Mouse (Mus musculus): Measurements from ENCODE around the gene Fxyd1. TPM values are rescaled to one million over a fixed set of nuclear protein-coding genes. Genes with fewer than 3 reads are reported as not detected.

Gene Fxyd1
- polyA plus RNA-seq, 1 experiment from 2014 or later = 135 TPM

DNA sequence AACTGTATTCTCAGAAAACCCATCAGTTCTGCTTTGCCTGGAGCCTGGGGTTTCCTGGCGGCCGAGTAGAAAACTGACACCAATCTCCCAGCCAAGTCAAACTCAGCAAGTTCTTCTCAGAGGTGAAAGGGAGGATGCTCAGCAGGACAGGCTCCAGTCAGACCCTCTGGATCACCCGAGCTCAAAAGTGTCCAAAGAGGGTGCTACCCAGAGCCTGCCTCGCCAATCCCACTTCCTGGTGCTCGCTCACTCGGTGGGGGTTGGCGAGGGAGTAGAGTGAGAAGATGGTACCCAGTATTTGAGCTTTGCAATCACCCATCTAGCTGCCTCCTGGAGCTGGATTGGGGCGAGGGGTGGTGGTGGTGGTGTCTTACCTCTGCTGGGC is 16.0 kb downstream of the Fxyd1 start:
- Histone ChIP-seq H3K9me3 (ENCODE audit: control insufficient read depth, low read length) (no peaks in the 10 kb centered on the region), H3K4me3 (ENCODE audit: low read depth, low read length) (peak overlapping the region; percentile 13; the same call in 1 of the 2 replicates), H3K9ac (ENCODE audit: low read depth, low read length) (no peak overlapping the region), H3K36me3 (ENCODE audit: control insufficient read depth, insufficient read depth, low read length) (no peaks in the 10 kb centered on the region), H3K27me3 (replicated peaks; ENCODE audit: control insufficient read depth, insufficient read depth, low read length) (peaks cover 27% of the 10 kb centered on the region), H3K4me1 (ENCODE audit: control insufficient read depth, insufficient read depth, low read length) (0 out of 2 replicates have a peak, but pooled peaks cover 4% of the 10 kb centered on the region), H3K4me2 (ENCODE audit: low read depth, low read length) (peak overlapping the region; percentile 46; the same call in 1 of the 2 replicates), H3K27ac (replicated peaks; ENCODE audit: low read depth, low read length) (no peak overlapping the region)
- ATAC-seq (ENCODE audit: low read depth) (no peak), DNase-seq (ENCODE audit: low spot score) (no peak)
- 30% methylated on average over 8 of the region's 8 CpGs for WGBS

- ATAC-seq (ENCODE audit: low read depth) (no peak), DNase-seq (ENCODE audit: low spot score) (no peak)
- no peaks in the 10 kb centered on the region for H3K9me3 ChIP-seq (ENCODE audit: control insufficient read depth, low read length)
- H3K27ac ChIP-seq (replicated peaks; ENCODE audit: low read depth, low read length) = no peak overlapping the region
- H3K4me2 ChIP-seq (ENCODE audit: low read depth, low read length) = no peak overlapping the region
- peaks cover 27% of the 10 kb centered on the region for H3K27me3 ChIP-seq (replicated peaks; ENCODE audit: control insufficient read depth, insufficient read depth, low read length)
- no peak overlapping the region for H3K9ac ChIP-seq (ENCODE audit: low read depth, low read length)
- no peak overlapping the region for H3K4me3 ChIP-seq (ENCODE audit: low read depth, low read length)
- 0 out of 2 replicates have a peak, but pooled peaks cover 4% of the 10 kb centered on the region for H3K4me1 ChIP-seq (ENCODE audit: control insufficient read depth, insufficient read depth, low read length)
- no peaks in the 10 kb centered on the region for H3K36me3 ChIP-seq (ENCODE audit: control insufficient read depth, insufficient read depth, low read length)
- WGBS = 69% methylated on average over 11 of the region's 12 CpGs
Observed at GRCm38 (mm10) chr7:31040281-31041022, 16.5 kb downstream of the Fxyd1 start.

GRCm38 (mm10) chr7:31039011-31039410 is 18.0 kb downstream of the Fxyd1 start:
- Histone ChIP-seq H3K4me3 (ENCODE audit: low read depth, low read length) (no peak overlapping the region), H3K36me3 (ENCODE audit: control insufficient read depth, insufficient read depth, low read length) (no peaks in the 10 kb centered on the region), H3K4me1 (ENCODE audit: control insufficient read depth, insufficient read depth, low read length) (0 out of 2 replicates have a peak, but pooled peaks cover 4% of the 10 kb centered on the region), H3K27ac (replicated peaks; ENCODE audit: low read depth, low read length) (no peak overlapping the region), H3K9me3 (ENCODE audit: control insufficient read depth, low read length) (no peaks in the 10 kb centered on the region), H3K9ac (ENCODE audit: low read depth, low read length) (no peak overlapping the region), H3K4me2 (ENCODE audit: low read depth, low read length) (no peak overlapping the region), H3K27me3 (replicated peaks; ENCODE audit: control insufficient read depth, insufficient read depth, low read length) (peaks cover 25% of the 10 kb centered on the region)
- no peak for ATAC-seq (ENCODE audit: low read depth)
- 87% methylated on average over 4 of the region's 4 CpGs for WGBS
- DNase-seq (ENCODE audit: low spot score) = no peak

GRCm38 (mm10) chr7:31037675-31038074 is 19.3 kb downstream of the Fxyd1 start:
- H3K4me3 ChIP-seq (ENCODE audit: low read depth, low read length) = no peak overlapping the region
- no peak overlapping the region for H3K27ac ChIP-seq (replicated peaks; ENCODE audit: low read depth, low read length)
- DNase-seq (ENCODE audit: low spot score) (no peak), ATAC-seq (ENCODE audit: low read depth) (no peak)
- 0 out of 2 replicates have a peak, but pooled peaks cover 19% of the 10 kb centered on the region for H3K27me3 ChIP-seq (replicated peaks; ENCODE audit: control insufficient read depth, insufficient read depth, low read length)
- H3K36me3 ChIP-seq (ENCODE audit: control insufficient read depth, insufficient read depth, low read length) = no peaks in the 10 kb centered on the region
- 56% methylated on average over 2 of the region's 2 CpGs for WGBS
- no peak overlapping the region for H3K4me2 ChIP-seq (ENCODE audit: low read depth, low read length)
- no peaks in the 10 kb centered on the region for H3K9me3 ChIP-seq (ENCODE audit: control insufficient read depth, low read length)
- H3K9ac ChIP-seq (ENCODE audit: low read depth, low read length) = no peak overlapping the region
- H3K4me1 ChIP-seq (ENCODE audit: control insufficient read depth, insufficient read depth, low read length) = 0 out of 2 replicates have a peak, but pooled peaks cover 4% of the 10 kb centered on the region

- no peaks in the 10 kb centered on the region for H3K9me3 ChIP-seq (ENCODE audit: control insufficient read depth, low read length)
- no peaks in the 10 kb centered on the region for H3K36me3 ChIP-seq (ENCODE audit: control insufficient read depth, insufficient read depth, low read length)
- no peak overlapping the region for H3K27ac ChIP-seq (replicated peaks; ENCODE audit: low read depth, low read length)
- H3K4me2 ChIP-seq (ENCODE audit: low read depth, low read length) = no peak overlapping the region
- no peak for ATAC-seq (ENCODE audit: low read depth)
- 0 out of 2 replicates have a peak, but pooled peaks cover 13% of the 10 kb centered on the region for H3K27me3 ChIP-seq (replicated peaks; ENCODE audit: control insufficient read depth, insufficient read depth, low read length)
- H3K4me3 ChIP-seq (ENCODE audit: low read depth, low read length) = no peak overlapping the region
- 82% methylated on average over 7 of the region's 7 CpGs for WGBS
- DNase-seq (ENCODE audit: low spot score) = no peak
- 0 out of 2 replicates have a peak, but pooled peaks cover 4% of the 10 kb centered on the region for H3K4me1 ChIP-seq (ENCODE audit: control insufficient read depth, insufficient read depth, low read length)
- no peak overlapping the region for H3K9ac ChIP-seq (ENCODE audit: low read depth, low read length)
Observed at GRCm38 (mm10) chr7:31036917-31037316, 20.1 kb downstream of the Fxyd1 start.

- H3K27ac ChIP-seq (replicated peaks; ENCODE audit: low read depth, low read length) = no peak overlapping the region
- no peak overlapping the region for H3K4me2 ChIP-seq (ENCODE audit: low read depth, low read length)
- no peak for ATAC-seq (ENCODE audit: low read depth)
- H3K36me3 ChIP-seq (ENCODE audit: control insufficient read depth, insufficient read depth, low read length) = no peaks in the 10 kb centered on the region
- DNase-seq (ENCODE audit: low spot score) = no peak
- no peak overlapping the region for H3K4me3 ChIP-seq (ENCODE audit: low read depth, low read length)
- WGBS = 74% methylated on average over 11 of the region's 11 CpGs
- no peaks in the 10 kb centered on the region for H3K4me1 ChIP-seq (ENCODE audit: control insufficient read depth, insufficient read depth, low read length)
- no peaks in the 10 kb centered on the region for H3K9me3 ChIP-seq (ENCODE audit: control insufficient read depth, low read length)
- no peaks in the 10 kb centered on the region for H3K27me3 ChIP-seq (replicated peaks; ENCODE audit: control insufficient read depth, insufficient read depth, low read length)
- no peak overlapping the region for H3K9ac ChIP-seq (ENCODE audit: low read depth, low read length)
Observed at GRCm38 (mm10) chr7:31035291-31035690, 21.7 kb downstream of the Fxyd1 start.

- DNase-seq (ENCODE audit: low spot score) (no peak), ATAC-seq (ENCODE audit: low read depth) (no peak)
- Histone ChIP-seq H3K9me3 (ENCODE audit: control insufficient read depth, low read length) (no peaks in the 10 kb centered on the region), H3K4me3 (ENCODE audit: low read depth, low read length) (no peak overlapping the region), H3K9ac (ENCODE audit: low read depth, low read length) (no peak overlapping the region), H3K4me1 (ENCODE audit: control insufficient read depth, insufficient read depth, low read length) (no peaks in the 10 kb centered on the region), H3K27me3 (replicated peaks; ENCODE audit: control insufficient read depth, insufficient read depth, low read length) (no peaks in the 10 kb centered on the region), H3K4me2 (ENCODE audit: low read depth, low read length) (no peak overlapping the region), H3K27ac (replicated peaks; ENCODE audit: low read depth, low read length) (no peak overlapping the region), H3K36me3 (ENCODE audit: control insufficient read depth, insufficient read depth, low read length) (no peaks in the 10 kb centered on the region)
- 69% methylated on average over 11 of the region's 11 CpGs for WGBS
Observed at GRCm38 (mm10) chr7:31034789-31035188, 22.2 kb downstream of the Fxyd1 start.

DNA sequence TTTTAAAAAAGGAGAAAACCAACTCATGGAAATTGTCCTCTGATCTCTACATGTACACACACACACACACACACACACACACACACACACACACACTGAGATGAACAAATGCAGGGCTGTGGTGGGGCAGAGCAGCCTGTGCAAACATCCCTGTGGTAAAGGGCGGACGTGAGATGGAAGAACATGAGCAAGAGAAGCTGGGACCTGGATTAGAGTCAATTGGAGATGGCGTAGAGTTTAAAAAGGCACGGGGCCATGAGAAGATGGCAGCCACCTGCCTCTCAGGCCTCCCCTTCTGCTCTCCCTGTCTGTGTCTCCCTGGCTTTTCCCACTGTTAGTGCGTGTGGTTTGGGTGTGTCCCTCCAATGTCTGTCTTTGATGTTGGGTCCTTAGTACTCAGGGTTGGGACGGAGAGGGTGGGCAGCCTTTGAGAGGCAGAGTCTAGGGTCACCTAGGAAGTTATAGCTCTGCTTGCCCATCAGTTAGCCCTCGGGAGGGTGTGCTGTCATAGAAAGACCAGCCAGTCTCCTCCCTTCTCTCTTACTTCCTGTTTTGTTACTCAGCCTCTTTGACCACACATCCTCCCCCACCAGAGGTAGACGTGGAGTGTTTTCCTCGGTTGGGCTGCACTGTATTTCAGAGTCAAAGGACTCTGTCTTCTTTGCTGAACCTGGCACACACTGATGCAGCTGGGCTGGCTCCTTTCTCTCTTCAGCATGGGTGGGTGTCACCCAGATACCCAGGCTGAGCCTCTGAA is 23.4 kb downstream of the Fxyd1 start:
- Histone ChIP-seq H3K4me3 (ENCODE audit: low read depth, low read length) (no peak overlapping the region), H3K36me3 (ENCODE audit: control insufficient read depth, insufficient read depth, low read length) (no peaks in the 10 kb centered on the region), H3K27ac (replicated peaks; ENCODE audit: low read depth, low read length) (no peak overlapping the region), H3K9me3 (ENCODE audit: control insufficient read depth, low read length) (no peaks in the 10 kb centered on the region), H3K27me3 (replicated peaks; ENCODE audit: control insufficient read depth, insufficient read depth, low read length) (no peaks in the 10 kb centered on the region), H3K9ac (ENCODE audit: low read depth, low read length) (no peak overlapping the region), H3K4me1 (ENCODE audit: control insufficient read depth, insufficient read depth, low read length) (no peaks in the 10 kb centered on the region), H3K4me2 (ENCODE audit: low read depth, low read length) (no peak overlapping the region)
- ATAC-seq (ENCODE audit: low read depth) = no peak
- no peak for DNase-seq (ENCODE audit: low spot score)
- 55% methylated on average over 9 of the region's 9 CpGs for WGBS

Measured in embryonic facial prominence, embryonic 14.5 days (tissue).